Mouse (Mus musculus) splenic B cell, adult 2 months (primary cell): Measurements from ENCODE around the gene Osbpl6.

Experiments
- DNase-seq: peaks from one replicate; pipeline ENCODE4 v3.0.0-alpha.2; 2011; ENCODE audit warnings: low read depth, low spot score
- H3K27me3 ChIP-seq: 2 replicates; pipeline ENCODE4 v1.6.1; 2012; ENCODE audit warnings: mild to moderate bottlenecking, low read length, moderate library complexity, mixed read lengths; ENCODE audit not compliant: control insufficient read depth, poor library complexity, insufficient read depth, severe bottlenecking
- H3K36me3 ChIP-seq: 2 replicates; pipeline ENCODE4 v1.6.1; 2012; ENCODE audit warnings: mild to moderate bottlenecking, low read length, moderate library complexity, mixed read lengths; ENCODE audit not compliant: control insufficient read depth, poor library complexity, insufficient read depth, severe bottlenecking

Osbpl6 gene

GRCm38 (mm10) chr2:76542921-76543320 is 136.6 kb downstream of the Osbpl6 start:
- no peak for DNase-seq
- Histone ChIP-seq H3K36me3 (no peaks in the 10 kb centered on the region), H3K27me3 (no peaks in the 10 kb centered on the region)

GRCm38 (mm10) chr2:76545539-76545938 is 139.2 kb downstream of the Osbpl6 start:
- Histone ChIP-seq H3K36me3 (no peaks in the 10 kb centered on the region), H3K27me3 (no peaks in the 10 kb centered on the region)
- DNase-seq: no peak

GRCm38 (mm10) chr2:76548171-76548570 is 141.9 kb downstream of the Osbpl6 start:
- DNase-seq: no peak
- H3K36me3 ChIP-seq: no peaks in the 10 kb centered on the region
- H3K27me3 ChIP-seq: no peaks in the 10 kb centered on the region

- Histone ChIP-seq H3K27me3 (no peaks in the 10 kb centered on the region), H3K36me3 (no peaks in the 10 kb centered on the region)
- DNase-seq: no peak
Observed at GRCm38 (mm10) chr2:76548836-76549235, 142.5 kb downstream of the Osbpl6 start.

GRCm38 (mm10) chr2:76549316-76549715 is 143.0 kb downstream of the Osbpl6 start:
- Histone ChIP-seq H3K27me3 (no peaks in the 10 kb centered on the region), H3K36me3 (no peaks in the 10 kb centered on the region)
- DNase-seq: no peak

GRCm38 (mm10) chr2:76555852-76556558 is 149.7 kb downstream of the Osbpl6 start:
- Histone ChIP-seq H3K27me3 (no peaks in the 10 kb centered on the region), H3K36me3 (no peaks in the 10 kb centered on the region)
- DNase-seq: no peak

GRCm38 (mm10) chr2:76560146-76560545 is 153.8 kb downstream of the Osbpl6 start:
- Histone ChIP-seq H3K36me3 (no peaks in the 10 kb centered on the region), H3K27me3 (no peaks in the 10 kb centered on the region)
- DNase-seq: no peak

- DNase-seq: no peak
- Histone ChIP-seq H3K27me3 (no peaks in the 10 kb centered on the region), H3K36me3 (no peaks in the 10 kb centered on the region)
Observed at GRCm38 (mm10) chr2:76563862-76564261, 157.6 kb downstream of the Osbpl6 start.

GRCm38 (mm10) chr2:76566933-76567551 is 160.7 kb downstream of the Osbpl6 start:
- H3K36me3 ChIP-seq: no peaks in the 10 kb centered on the region
- H3K27me3 ChIP-seq: no peaks in the 10 kb centered on the region
- no peak for DNase-seq

- H3K27me3 ChIP-seq: no peaks in the 10 kb centered on the region
- H3K36me3 ChIP-seq: no peaks in the 10 kb centered on the region
- DNase-seq: no peak
Observed at GRCm38 (mm10) chr2:76571543-76571942, 165.2 kb downstream of the Osbpl6 start.

- Histone ChIP-seq H3K27me3 (no peaks in the 10 kb centered on the region), H3K36me3 (no peaks in the 10 kb centered on the region)
- DNase-seq: no peak
Observed at GRCm38 (mm10) chr2:76578911-76579310, 172.6 kb downstream of the Osbpl6 start.

GRCm38 (mm10) chr2:76585090-76585489 is 178.8 kb downstream of the Osbpl6 start:
- DNase-seq: no peak
- Histone ChIP-seq H3K36me3 (no peaks in the 10 kb centered on the region), H3K27me3 (no peaks in the 10 kb centered on the region)

- Histone ChIP-seq H3K36me3 (no peaks in the 10 kb centered on the region), H3K27me3 (no peaks in the 10 kb centered on the region)
- DNase-seq: no peak
Observed at GRCm38 (mm10) chr2:76586906-76587305, 180.6 kb downstream of the Osbpl6 start.

GRCm38 (mm10) chr2:76590221-76590620 is 183.9 kb downstream of the Osbpl6 start:
- DNase-seq: no peak

GRCm38 (mm10) chr2:76592401-76592924 is 186.2 kb downstream of the Osbpl6 start:
- DNase-seq: no peak
- Histone ChIP-seq H3K27me3 (no peaks in the 10 kb centered on the region), H3K36me3 (no peaks in the 10 kb centered on the region)

More at GRCm38 (mm10) chr2:76590221-76590620, 183.9 kb downstream of the Osbpl6 start:
- Histone ChIP-seq H3K36me3 (no peaks in the 10 kb centered on the region), H3K27me3 (no peaks in the 10 kb centered on the region)
